Mouse (Mus musculus) A20 (cell line): ENCODE results near the gene Chd3.

Experiments used
- DNase-seq: peaks from one replicate; pipeline ENCODE4 v3.0.0-alpha.2; 2011; ENCODE audit warnings: low read depth, low spot score

Chd3 gene

DNA sequence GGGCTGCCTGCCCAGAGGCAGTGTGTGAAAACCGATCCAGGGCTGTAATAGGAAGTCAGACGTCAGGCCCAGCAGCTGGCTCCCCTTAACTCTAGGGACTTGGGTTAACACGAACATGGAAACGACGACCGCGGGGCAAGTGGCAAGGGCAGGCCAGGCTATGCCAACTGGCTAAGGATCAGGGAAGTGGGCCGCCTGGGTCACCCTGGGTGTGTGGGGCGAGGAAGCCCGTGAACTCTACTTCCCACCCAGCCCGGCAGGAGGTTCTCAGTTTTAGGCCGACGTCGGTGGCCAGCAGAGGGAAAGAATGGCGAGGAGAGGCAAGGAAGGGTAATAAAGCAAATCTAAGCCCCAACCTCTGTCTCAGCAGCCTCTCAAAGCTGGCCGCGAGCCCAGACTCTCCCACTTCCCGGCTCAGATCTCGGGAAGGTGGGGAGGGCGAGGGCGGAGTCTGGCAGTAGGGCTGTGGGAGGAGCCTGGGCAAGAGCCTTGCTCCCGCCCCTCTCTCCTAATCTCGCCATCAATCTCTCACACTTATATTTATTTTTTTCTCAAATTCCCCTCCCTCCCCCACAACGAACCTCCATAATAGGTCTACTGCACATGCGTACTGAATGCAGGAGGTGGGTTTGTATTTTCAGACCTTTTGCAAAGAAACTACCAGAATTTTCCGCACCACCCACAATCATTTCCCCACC is 2.9 kb downstream of the Chd3 start:
- peak; percentile 89 for DNase-seq

- no peak for DNase-seq
Measured at GRCm38 (mm10) chr11:69365722-69366121, 3.5 kb downstream of the Chd3 start.

DNA sequence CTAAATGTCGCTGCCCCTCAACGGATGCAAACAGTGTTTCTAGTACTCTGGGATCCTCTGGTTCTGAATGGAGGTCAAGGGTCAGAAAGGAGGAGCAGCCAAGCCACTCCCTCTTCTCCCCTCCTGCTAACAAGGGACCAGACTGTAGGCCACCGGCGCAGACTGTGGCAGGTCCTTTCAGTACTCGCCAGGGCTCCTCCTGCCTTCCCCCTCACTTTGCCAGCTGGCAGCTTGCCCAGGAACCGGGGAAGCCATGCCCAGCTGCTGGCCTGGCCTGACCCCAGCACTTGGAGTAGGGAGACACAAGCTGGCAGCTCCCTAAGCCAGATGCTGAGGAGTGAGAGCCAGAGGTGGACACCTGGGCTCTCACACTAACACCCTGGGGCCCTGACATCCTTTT is 4.3 kb downstream of the Chd3 start:
- DNase-seq: no peak

- no peak for DNase-seq
Measured at GRCm38 (mm10) chr11:69364376-69364775, 4.8 kb downstream of the Chd3 start.

DNA sequence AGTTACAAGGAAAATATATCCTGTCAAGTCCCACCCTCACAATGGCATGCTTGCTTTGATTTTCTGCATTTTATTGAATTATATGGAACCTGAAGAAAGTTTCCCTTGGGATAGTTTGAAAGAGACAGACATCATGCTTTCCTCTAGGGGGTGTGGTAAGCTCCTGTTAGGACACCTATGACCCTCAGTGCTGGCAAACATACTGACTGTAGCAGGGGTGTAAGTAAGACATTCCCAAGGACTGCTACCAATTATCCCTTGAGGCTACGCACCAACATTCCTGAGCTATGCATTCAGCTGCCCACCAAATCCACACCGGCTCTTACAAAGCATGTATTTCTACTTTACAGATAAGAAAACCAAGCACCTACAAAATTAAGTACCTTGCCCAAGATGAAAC is 6.7 kb downstream of the Chd3 start:
- no peak for DNase-seq

- no peak for DNase-seq
Measured at GRCm38 (mm10) chr11:69362021-69362420, 7.2 kb downstream of the Chd3 start.

DNA sequence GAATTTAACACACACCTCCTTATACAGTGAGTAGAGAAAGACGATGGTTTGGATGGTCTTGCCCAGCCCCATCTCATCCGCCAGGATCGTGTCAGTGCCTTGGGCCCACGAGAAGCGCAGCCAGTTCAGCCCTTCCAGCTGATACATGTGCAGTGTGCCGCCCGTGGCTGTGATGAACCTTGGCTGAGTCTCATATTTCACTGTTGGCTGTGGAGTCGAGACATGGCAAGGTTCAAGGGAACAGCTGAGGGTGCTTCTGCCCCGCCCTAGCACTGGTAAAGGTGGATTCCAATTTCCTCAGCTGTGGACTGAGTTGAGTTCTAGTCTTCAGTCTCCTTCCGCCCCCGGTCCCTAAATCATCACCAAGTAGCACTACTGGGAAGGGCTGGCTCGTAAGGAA is 11.5 kb downstream of the Chd3 start:
- no peak for DNase-seq

- DNase-seq: no peak
Measured at GRCm38 (mm10) chr11:69356544-69356943, 12.7 kb downstream of the Chd3 start.

GRCm38 (mm10) chr11:69346441-69346840 is 22.8 kb downstream of the Chd3 start:
- no peak for DNase-seq

DNA sequence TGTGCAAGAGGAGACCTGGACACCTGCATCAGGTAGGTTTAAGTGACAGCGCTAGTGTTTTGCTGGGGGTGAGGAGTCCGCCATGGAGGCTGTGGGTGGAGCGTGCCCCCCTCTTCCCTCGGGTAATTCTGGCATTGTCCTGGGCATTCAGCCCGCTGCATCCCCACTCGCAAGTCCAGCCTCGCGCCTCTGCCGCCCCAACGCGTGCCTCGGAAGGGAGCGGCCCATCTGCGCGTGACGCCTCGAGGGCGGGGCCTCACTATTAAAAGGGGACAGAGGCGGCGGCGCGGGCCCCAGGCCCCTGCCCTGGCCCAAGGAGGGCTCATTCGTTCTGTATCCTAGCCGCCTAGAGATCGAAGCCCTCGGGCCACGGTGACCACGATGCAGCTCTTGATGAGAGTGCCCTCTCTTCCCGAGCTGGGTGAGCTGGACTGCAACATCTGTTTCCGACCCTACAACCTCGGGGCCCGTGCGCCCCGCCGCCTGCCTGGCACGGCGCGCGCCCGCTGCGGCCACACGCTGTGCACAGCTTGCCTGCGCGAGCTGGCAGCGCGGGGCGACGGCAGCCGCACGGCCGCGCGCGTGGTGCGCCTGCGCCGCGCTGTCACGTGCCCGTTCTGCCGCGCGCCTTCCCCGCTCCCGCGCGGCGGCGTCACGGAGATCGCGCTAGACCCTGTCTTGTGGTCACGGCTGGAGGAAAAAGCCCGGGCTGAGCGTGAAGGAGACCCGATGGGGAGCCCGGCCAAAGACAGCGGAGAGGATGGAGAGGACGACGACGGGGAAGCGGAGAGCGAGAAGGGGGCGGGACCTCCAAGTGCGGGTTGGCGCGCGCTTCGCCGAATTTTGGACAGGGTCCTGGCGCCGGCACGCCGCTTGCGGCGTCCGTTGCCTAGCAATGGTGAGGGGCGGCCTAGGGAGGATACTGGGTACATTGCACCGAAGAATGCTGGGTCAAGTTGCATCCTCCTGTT is 28.8 kb downstream of the Chd3 start, which contains the start of gene Rnf227:
TSS of gene Rnf227 (plus strand) at position 301 of the 971 bp plus-strand sequence.
- DNase-seq: peak; percentile 87

GRCm38 (mm10) chr11:69334796-69335195 is 34.4 kb downstream of the Chd3 start:
- no peak for DNase-seq

GRCm38 (mm10) chr11:69333922-69334321 is 35.3 kb downstream of the Chd3 start:
- peak; percentile 57 for DNase-seq

DNA sequence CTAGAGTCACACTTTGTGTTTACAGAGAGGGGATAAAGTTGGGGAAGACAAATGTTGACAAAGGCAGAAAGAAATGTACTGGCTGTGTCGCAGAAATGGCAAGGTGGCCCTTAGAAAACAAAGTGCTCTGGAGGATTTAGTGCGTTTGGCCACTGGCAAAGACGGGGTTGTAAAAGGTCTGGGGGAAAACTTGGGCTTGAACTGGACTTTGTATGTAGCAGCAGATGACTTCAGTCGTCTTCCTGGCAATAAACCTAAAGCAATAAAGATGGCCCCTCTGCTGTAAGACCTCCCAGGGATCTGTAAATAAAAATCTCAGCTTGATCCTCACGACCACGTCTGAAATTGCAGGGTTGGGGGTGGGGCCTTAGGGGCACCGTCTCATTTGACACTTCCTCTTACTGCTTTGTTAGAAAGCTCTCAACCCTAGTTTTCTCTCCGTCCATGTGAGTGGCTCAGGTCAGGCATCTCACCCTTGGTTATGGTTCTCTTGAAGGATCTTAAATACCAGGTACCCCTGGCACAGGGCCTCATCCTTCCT is 36.4 kb downstream of the Chd3 start:
- DNase-seq: peak; percentile 41

DNA sequence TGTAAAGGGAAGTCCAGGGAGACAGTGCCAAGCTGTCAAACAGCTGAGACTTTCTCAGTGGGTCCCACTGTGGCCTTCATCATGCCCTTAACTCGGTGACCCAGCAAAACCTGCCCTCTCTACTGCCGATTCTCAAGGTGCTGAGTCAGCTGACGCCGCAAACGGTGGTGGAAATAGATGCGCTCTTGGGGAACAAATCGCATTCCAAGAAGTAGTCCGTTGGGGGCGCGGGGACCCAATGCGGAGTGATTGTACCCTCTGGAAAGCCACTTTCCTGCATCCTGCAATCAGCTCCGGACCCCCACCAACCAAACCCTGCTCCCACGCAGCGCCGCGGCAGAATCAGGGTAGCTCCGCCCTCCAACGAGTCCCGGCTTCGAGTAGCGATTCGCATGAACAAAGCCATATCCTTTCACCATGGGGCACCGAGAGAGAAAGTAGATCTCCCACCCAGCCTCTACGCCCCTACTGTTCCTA is 37.2 kb downstream of the Chd3 start:
- DNase-seq: peak; percentile 80

DNA sequence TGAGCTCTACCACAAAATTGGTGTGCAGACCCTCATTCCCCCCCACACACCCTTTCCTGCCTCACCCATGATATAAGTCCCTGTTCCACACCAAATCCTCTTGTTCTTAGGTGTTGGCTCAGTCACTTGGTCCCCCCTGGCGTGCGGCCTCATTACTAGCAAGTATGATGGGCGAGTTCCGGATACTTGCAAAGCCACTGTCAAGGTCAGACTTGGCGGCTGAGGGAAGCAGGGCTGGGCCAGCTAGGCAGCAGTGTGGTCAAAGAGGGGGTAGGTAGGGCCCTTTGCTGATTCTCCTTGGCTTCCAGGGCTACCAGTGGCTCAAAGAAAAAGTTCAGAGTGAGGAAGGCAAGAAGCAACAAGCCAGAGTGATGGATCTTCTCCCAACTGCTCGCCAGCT is 38.1 kb downstream of the Chd3 start:
- DNase-seq: no peak

DNA sequence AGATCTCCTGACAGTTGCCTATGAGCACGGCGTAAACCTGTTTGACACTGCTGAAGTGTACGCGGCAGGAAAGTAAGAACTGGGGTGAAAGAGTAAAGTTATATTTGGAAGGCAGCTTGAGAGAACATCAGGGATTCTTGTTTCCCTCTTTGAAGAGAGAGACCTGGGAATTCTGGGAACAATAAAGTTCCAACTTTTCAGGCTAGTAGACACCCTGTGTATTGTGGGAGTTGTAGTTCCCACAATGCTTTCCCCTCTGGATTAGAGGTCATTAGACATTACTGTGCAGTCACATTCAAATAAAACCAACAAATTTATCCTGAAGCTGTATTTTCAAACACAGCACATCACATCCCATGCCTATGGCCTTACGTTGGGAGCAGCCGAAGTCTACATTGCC is 40.7 kb downstream of the Chd3 start:
- DNase-seq: no peak

DNA sequence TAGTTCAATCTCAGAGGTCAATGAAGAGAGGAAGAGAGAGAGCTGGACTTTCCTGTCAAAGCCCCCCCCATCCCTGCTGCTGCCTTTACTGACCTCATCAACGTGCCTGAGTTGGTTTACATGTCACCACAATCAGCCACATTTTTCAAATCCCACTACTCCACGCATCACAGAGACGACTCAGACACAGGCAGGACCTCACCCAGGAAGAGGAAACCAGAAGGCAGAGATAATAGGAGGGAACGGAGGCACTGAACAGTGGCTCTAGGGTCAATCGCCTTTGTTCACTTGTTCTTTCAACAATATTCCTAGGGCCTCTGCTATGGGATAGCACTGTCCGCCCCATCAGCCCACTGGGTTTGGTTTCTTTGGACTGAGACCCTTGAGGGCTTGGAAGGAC is 41.6 kb downstream of the Chd3 start:
- DNase-seq: no peak

GRCm38 (mm10) chr11:69327157-69327442 is 42.1 kb downstream of the Chd3 start:
- DNase-seq: no peak

DNA sequence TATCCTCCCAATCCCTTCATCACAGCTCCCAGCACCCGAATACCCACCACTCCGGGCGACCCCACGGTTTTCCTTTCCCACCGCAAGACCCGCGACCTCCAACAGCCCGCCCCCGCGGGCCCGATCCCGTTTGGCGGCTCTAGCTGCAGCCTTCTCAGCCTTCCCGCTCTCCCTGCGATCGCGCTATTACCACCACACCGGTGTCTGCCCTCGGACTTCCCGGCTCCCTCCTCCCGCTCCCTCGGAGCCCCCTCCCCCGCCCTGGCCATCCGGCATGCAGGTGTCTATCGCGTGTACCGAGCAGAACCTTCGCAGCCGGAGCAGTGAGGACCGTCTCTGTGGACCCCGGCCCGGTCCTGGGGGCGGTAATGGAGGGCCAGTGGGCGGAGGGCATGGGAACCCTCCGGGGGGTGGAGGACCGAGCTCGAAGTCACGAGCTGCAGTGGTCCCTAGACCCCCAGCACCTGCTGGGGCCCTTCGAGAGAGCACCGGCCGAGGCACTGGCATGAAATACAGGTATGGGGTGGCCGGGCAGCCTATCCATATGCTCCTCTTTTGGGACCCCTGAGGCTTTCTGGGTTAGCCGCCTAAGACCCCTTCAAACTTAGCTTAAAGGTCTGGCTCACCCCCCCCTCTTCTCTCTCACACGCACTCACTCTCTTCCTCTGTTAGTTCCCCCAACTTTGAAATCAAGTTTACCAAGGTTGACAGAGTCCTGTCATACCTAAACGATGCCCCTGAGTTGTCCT is 42.6 kb downstream of the Chd3 start:
- no peak for DNase-seq

DNA sequence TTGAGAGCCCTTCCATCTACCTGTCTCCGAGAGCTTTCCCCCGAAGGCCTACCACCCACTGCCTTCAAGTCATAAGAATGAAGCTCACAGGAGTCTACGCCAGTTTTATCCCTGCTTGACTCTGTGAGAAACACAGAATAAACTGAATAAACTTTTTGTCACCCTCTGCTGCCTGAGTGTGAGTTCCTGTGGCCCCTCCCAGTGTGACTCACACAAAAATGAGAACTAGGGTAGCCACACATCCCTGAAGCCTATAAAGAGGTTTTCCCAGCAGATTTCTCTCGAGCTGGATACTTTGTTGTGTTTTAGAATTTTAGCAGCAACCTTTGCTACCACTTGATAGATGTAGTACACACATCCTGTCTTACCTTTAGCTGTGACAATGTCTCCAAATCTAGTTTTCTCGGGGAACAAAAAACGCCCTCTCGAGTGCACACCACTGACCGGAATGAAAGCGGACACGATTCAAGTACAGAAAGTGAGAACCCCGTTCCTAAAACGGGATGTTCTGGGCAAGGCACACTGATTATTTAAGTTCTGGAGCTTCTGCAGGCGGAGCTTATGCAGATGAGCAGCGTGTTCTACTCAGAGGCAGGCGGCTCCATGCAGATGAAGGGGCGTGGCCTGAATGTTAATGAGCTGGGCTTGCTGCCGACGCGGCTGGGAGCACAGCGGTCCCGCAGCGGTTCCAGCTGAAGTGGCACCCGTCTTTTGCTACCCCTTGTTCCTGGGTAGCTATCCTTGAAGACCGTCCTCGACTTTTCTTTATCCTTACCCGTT is 43.4 kb downstream of the Chd3 start, which contains the start of gene Kcnab3:
TSS of gene Kcnab3 (plus strand) at position 631 of the 780 bp plus-strand sequence.
- peak; percentile 94 for DNase-seq

DNA sequence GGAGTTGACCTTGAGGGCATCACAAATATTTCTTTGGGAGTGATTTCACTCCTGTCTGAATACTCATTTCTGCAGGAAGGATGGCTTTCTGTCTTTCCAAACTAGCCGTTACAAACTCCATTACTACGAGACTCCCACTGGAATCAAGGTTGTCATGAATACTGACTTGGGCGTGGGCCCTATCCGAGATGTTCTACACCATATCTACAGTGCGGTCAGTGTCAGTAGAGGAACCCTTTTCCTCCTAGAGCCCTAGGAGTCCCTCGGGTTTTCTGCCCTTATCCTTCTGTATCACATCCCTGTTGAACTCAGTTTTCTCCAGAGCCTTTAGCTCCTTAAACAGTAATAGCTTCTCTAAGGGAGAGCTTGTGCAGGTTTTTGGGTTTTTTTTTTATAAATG is 44.5 kb downstream of the Chd3 start:
- no peak for DNase-seq
